Comparison of ENCODE assay signal across 8 mouse cellular contexts in genomic region chr14:46760355-46761029, GRCm38 (mm10). TPM values are rescaled to one million over a fixed set of nuclear protein-coding genes. Genes with fewer than 3 reads are reported as not detected.
DNase-seq lines count a peak whose midpoint lies in the region; ATAC-seq and TF ChIP-seq lines count a peak whose summit lies in the region.

Gene Cdkn3 (plus strand): TSS chr14:46760541.

- WGBS in embryonic facial prominence, embryonic 14.5 days = under 1% methylated on average over 38 of the region's 54 CpGs
- under 1% methylated on average over 54 of the region's 54 CpGs for WGBS in heart, adult 2 months
- WGBS in limb, embryonic 13.5 days = under 1% methylated on average over 54 of the region's 54 CpGs
- WGBS in midbrain, embryonic 16.5 days = under 1% methylated on average over 49 of the region's 54 CpGs

- DNase-seq in 3T3-L1 (ENCODE audit: low read depth, low spot score) = peak; percentile 88
- DNase-seq in adrenal gland, postnatal 4 days (ENCODE audit: low spot score in 2 of 2) = peak; percentile 60 to 82
- DNase-seq in embryonic facial prominence, embryonic 14.5 days (ENCODE audit: low spot score) = peak; percentile 97
- DNase-seq in heart, adult 2 months = peak; percentile 92 to 94
- peak; percentile 96 for DNase-seq in kidney, adult 8-10 months
- peak; percentile 83 to 93 for DNase-seq in spleen, postnatal 10 days (ENCODE audit: low spot score in 2 of 2)

- H3K9me3 ChIP-seq in embryonic facial prominence, embryonic 14.5 days (ENCODE audit: control insufficient read depth, low read length) = peaks cover 9% of the 10 kb centered on the region; the same call in 1 of the 2 replicates
- 0 out of 2 replicates have a peak, but pooled peaks cover 7% of the 10 kb centered on the region for H3K9me3 ChIP-seq in limb, embryonic 13.5 days
- H3K9me3 ChIP-seq in midbrain, embryonic 16.5 days (replicated peaks; ENCODE audit: control insufficient read depth, low read length, poor library complexity, severe bottlenecking) = no peaks in the 10 kb centered on the region; the same call in 1 of the 2 replicates

- H3K4me2 ChIP-seq in embryonic facial prominence, embryonic 14.5 days (ENCODE audit: low read depth, low read length) = peak within 1 kb of the TSS; percentile 93
- H3K4me2 ChIP-seq in limb, embryonic 13.5 days (replicated peaks) = peak within 1 kb of the TSS; percentile 93
- peak within 1 kb of the TSS; percentile 92 for H3K4me2 ChIP-seq in midbrain, embryonic 16.5 days (ENCODE audit: low read length)

- no peak for TF ChIP-seq POLR2A in heart, adult 2 months (IDR thresholded peaks at IDR 0.05; ENCODE audit: insufficient read depth, low read depth, low read length)

- TF ChIP-seq EP300 in heart, adult 2 months (IDR thresholded peaks at IDR 0.05; ENCODE audit: insufficient read depth, low read depth, low read length) = no peak

- no peaks in the 10 kb centered on the region for H3K27me3 ChIP-seq in embryonic facial prominence, embryonic 14.5 days (replicated peaks; ENCODE audit: control insufficient read depth, insufficient read depth, low read length)
- H3K27me3 ChIP-seq in heart, adult 2 months (ENCODE audit: control insufficient read depth, insufficient read depth, low read length) = no peaks in the 10 kb centered on the region
- no peaks in the 10 kb centered on the region for H3K27me3 ChIP-seq in limb, embryonic 13.5 days
- no peaks in the 10 kb centered on the region for H3K27me3 ChIP-seq in midbrain, embryonic 16.5 days (ENCODE audit: control insufficient read depth, insufficient read depth, low read depth, low read length)

- no peaks in the 10 kb centered on the region for H3K79me2 ChIP-seq in heart, adult 2 months (replicated peaks; ENCODE audit: control insufficient read depth, insufficient read depth, low read length)

- H3K36me3 ChIP-seq in embryonic facial prominence, embryonic 14.5 days (ENCODE audit: control insufficient read depth, insufficient read depth, low read length) = 0 out of 2 replicates have a peak, but pooled peaks cover 8% of the 10 kb centered on the region
- H3K36me3 ChIP-seq in heart, adult 2 months (ENCODE audit: control insufficient read depth, insufficient read depth, low read length) = no peaks in the 10 kb centered on the region
- H3K36me3 ChIP-seq in limb, embryonic 13.5 days = peaks cover 15% of the 10 kb centered on the region
- no peaks in the 10 kb centered on the region for H3K36me3 ChIP-seq in midbrain, embryonic 16.5 days (ENCODE audit: control insufficient read depth, insufficient read depth, low read length)

- no peak for TF ChIP-seq CTCF in heart, adult 2 months (IDR thresholded peaks at IDR 0.05)

- intact Hi-C loops in heart, adult 2 months (cut with DNase I) = no loop called here

- peak within 1 kb of the TSS; percentile 81 for H3K9ac ChIP-seq in embryonic facial prominence, embryonic 14.5 days (ENCODE audit: low read depth, low read length)
- peak within 1 kb of the TSS; percentile 81 for H3K9ac ChIP-seq in heart, adult 2 months (ENCODE audit: low read depth, low read length)
- peak within 1 kb of the TSS; percentile 78 for H3K9ac ChIP-seq in limb, embryonic 13.5 days
- H3K9ac ChIP-seq in midbrain, embryonic 16.5 days (ENCODE audit: low read depth, low read length) = peak within 1 kb of the TSS; percentile 72

- H3K27ac ChIP-seq in embryonic facial prominence, embryonic 14.5 days (replicated peaks; ENCODE audit: low read depth, low read length) = no peak within 1 kb of the TSS
- H3K27ac ChIP-seq in heart, adult 2 months = no peak within 1 kb of the TSS
- no peak within 1 kb of the TSS for H3K27ac ChIP-seq in limb, embryonic 13.5 days
- no peak within 1 kb of the TSS for H3K27ac ChIP-seq in midbrain, embryonic 16.5 days (ENCODE audit: low read length)

- H3K4me3 ChIP-seq in embryonic facial prominence, embryonic 14.5 days (ENCODE audit: low read depth, low read length) = peak within 1 kb of the TSS; percentile 76
- peak within 1 kb of the TSS; percentile 54 for H3K4me3 ChIP-seq in heart, adult 2 months
- peak within 1 kb of the TSS; percentile 75 for H3K4me3 ChIP-seq in limb, embryonic 13.5 days
- peak within 1 kb of the TSS; percentile 81 for H3K4me3 ChIP-seq in midbrain, embryonic 16.5 days (ENCODE audit: low read depth, low read length)

- peak; percentile 100 for ATAC-seq in embryonic facial prominence, embryonic 14.5 days (ENCODE audit: low read depth)
- peak; percentile 100 for ATAC-seq in limb, embryonic 13.5 days (ENCODE audit: low FRiP score, low read depth)
- peak; percentile 100 for ATAC-seq in midbrain, embryonic 16.5 days

- peaks cover 9% of the 10 kb centered on the region for H3K4me1 ChIP-seq in embryonic facial prominence, embryonic 14.5 days (ENCODE audit: control insufficient read depth, insufficient read depth, low read length)
- peaks cover 2% of the 10 kb centered on the region; the same call in 1 of the 2 replicates for H3K4me1 ChIP-seq in heart, adult 2 months (ENCODE audit: control insufficient read depth, insufficient read depth, low read length)
- H3K4me1 ChIP-seq in limb, embryonic 13.5 days = peaks cover 14% of the 10 kb centered on the region
- peaks cover 6% of the 10 kb centered on the region; the same call in 1 of the 2 replicates for H3K4me1 ChIP-seq in midbrain, embryonic 16.5 days (ENCODE audit: control insufficient read depth, insufficient read depth, low read length)

RNA-seq across cellular contexts. Expression of gene Cdkn3, which starts in this region (rescaled TPM):
- total RNA-seq in adrenal gland, postnatal 4 days (2021) = 10 to 100 TPM; 13.5 to 17.2 TPM
- 42.6 and 46.3 TPM in 2 replicates for polyA plus RNA-seq in embryonic facial prominence, embryonic 14.5 days (2014; fragmentation: Nextera tagmentation; extraction: Ambion mirVana)
- 1 to 10 TPM in 1 of 2 experiments, under 1 TPM in 1; 0.55 to 1.5 TPM for total RNA-seq in heart, adult 2 months (2021)
- 0.70 TPM in 1 of 2 replicates, not detected in the other for polyA plus RNA-seq in heart, adult 2 months (2012; rRNA removed)
- 43.6 and 48.5 TPM in 2 replicates for polyA plus RNA-seq in limb, embryonic 13.5 days (2015; fragmentation: Nextera tagmentation; extraction: Ambion mirVana)
- polyA plus RNA-seq in midbrain, embryonic 16.5 days (2015; fragmentation: Nextera tagmentation; extraction: Ambion mirVana) = 7.5 and 8.8 TPM in 2 replicates

Comparison
In these comparisons a context has a peak if more than half of its experiments do, and no peak if none do; other contexts are left out.
1. RNA of gene Cdkn3 (total RNA-seq): 13.5 to 17.2 TPM in adrenal gland, postnatal 4 days; 0.55 to 1.5 TPM in heart, adult 2 months; every median in the first group is over 4 times any median in the second.
2. Peak in every context shown above with its lines, with median percentiles within 50 percentile points of each other: DNase-seq, ATAC-seq, H3K4me2 ChIP-seq, H3K4me3 ChIP-seq and H3K9ac ChIP-seq.